Mouse (Mus musculus): ENCODE measurements around the gene Fras1.

Fras1 gene

GRCm38 (mm10) chr5:96373567-96373985, at the start of gene Fras1:
TSS of gene Fras1 (plus strand) at chr5:96373955.
- in situ Hi-C loops (cut with MboI; ENCODE audit: unreplicated experiment in 2 of 2) = no loop called here

GRCm38 (mm10) chr5:96331048-96331737, 42.6 kb upstream of the Fras1 start:
- in situ Hi-C loops (cut with MboI; ENCODE audit: unreplicated experiment in 2 of 2) = no loop called here

- in situ Hi-C loops (cut with MboI; ENCODE audit: unreplicated experiment in 2 of 2) = no loop called here
Observed at GRCm38 (mm10) chr5:96331738-96332070, 42.1 kb upstream of the Fras1 start.

GRCm38 (mm10) chr5:96333963-96334362, 39.8 kb upstream of the Fras1 start:
- in situ Hi-C loops (cut with MboI; ENCODE audit: unreplicated experiment in 2 of 2) = no loop called here

- in situ Hi-C loops (cut with MboI; ENCODE audit: unreplicated experiment in 2 of 2) = no loop called here
Observed at GRCm38 (mm10) chr5:96340564-96340963, 33.2 kb upstream of the Fras1 start.

- in situ Hi-C loops (cut with MboI; ENCODE audit: unreplicated experiment in 2 of 2) = no loop called here
Observed at GRCm38 (mm10) chr5:96344983-96345382, 28.8 kb upstream of the Fras1 start.

GRCm38 (mm10) chr5:96351963-96352362, 21.8 kb upstream of the Fras1 start:
- in situ Hi-C loops (cut with MboI; ENCODE audit: unreplicated experiment in 2 of 2) = no loop called here

GRCm38 (mm10) chr5:96363950-96364349, 9.8 kb upstream of the Fras1 start:
- in situ Hi-C loops (cut with MboI; ENCODE audit: unreplicated experiment in 2 of 2) = no loop called here

- in situ Hi-C loops (cut with MboI; ENCODE audit: unreplicated experiment in 2 of 2) = no loop called here
Observed at GRCm38 (mm10) chr5:96365590-96365989, 8.2 kb upstream of the Fras1 start.

GRCm38 (mm10) chr5:96367260-96367659, 6.5 kb upstream of the Fras1 start:
- in situ Hi-C loops (cut with MboI; ENCODE audit: unreplicated experiment in 2 of 2) = no loop called here

- in situ Hi-C loops (cut with MboI; ENCODE audit: unreplicated experiment in 2 of 2) = no loop called here
Observed at GRCm38 (mm10) chr5:96373106-96373505, 649 bp upstream of the Fras1 start.

GRCm38 (mm10) chr5:96373986-96374901, 489 bp downstream of the Fras1 start:
- in situ Hi-C loops (cut with MboI; ENCODE audit: unreplicated experiment in 2 of 2) = no loop called here

GRCm38 (mm10) chr5:96375391-96375831, 1.7 kb downstream of the Fras1 start:
- in situ Hi-C loops (cut with MboI; ENCODE audit: unreplicated experiment in 2 of 2) = no loop called here

- in situ Hi-C loops (cut with MboI; ENCODE audit: unreplicated experiment in 2 of 2) = no loop called here
Observed at GRCm38 (mm10) chr5:96376216-96376615, 2.5 kb downstream of the Fras1 start.

GRCm38 (mm10) chr5:96386138-96386933, 12.6 kb downstream of the Fras1 start:
- in situ Hi-C loops (cut with MboI; ENCODE audit: unreplicated experiment in 2 of 2) = no loop called here

GRCm38 (mm10) chr5:96388306-96388705, 14.6 kb downstream of the Fras1 start:
- in situ Hi-C loops (cut with MboI; ENCODE audit: unreplicated experiment in 2 of 2) = no loop called here

GRCm38 (mm10) chr5:96389963-96390623, 16.3 kb downstream of the Fras1 start:
- in situ Hi-C loops (cut with MboI; ENCODE audit: unreplicated experiment in 2 of 2) = no loop called here

- in situ Hi-C loops (cut with MboI; ENCODE audit: unreplicated experiment in 2 of 2) = no loop called here
Observed at GRCm38 (mm10) chr5:96391086-96391485, 17.3 kb downstream of the Fras1 start.

GRCm38 (mm10) chr5:96394947-96395346, 21.2 kb downstream of the Fras1 start:
- in situ Hi-C loops (cut with MboI; ENCODE audit: unreplicated experiment in 2 of 2) = no loop called here

Measured in v-Abl transformed pro-B cells (cell line).